Mouse (Mus musculus) liver, postnatal 0 days (tissue): ENCODE measurements at regions not wholly inside any gene's neighbourhood (a gene's known extent, or its start where the extent isn't known, plus 50 kb on each side); places are given as distances from the start of the nearest gene placed in this dataset.

Experiments used
- CTCF ChIP-seq: sonication (generic); IDR thresholded peaks from 2 replicates; pipeline ENCODE4 v1.5.1; 2016; ENCODE audit warnings: antibody characterized with exemption, low read depth
- EP300 ChIP-seq: IDR thresholded peaks from 2 replicates; pipeline ENCODE4 v1.6.1; 2016; ENCODE audit warnings: antibody characterized with exemption, low read depth, mild to moderate bottlenecking

DNA sequence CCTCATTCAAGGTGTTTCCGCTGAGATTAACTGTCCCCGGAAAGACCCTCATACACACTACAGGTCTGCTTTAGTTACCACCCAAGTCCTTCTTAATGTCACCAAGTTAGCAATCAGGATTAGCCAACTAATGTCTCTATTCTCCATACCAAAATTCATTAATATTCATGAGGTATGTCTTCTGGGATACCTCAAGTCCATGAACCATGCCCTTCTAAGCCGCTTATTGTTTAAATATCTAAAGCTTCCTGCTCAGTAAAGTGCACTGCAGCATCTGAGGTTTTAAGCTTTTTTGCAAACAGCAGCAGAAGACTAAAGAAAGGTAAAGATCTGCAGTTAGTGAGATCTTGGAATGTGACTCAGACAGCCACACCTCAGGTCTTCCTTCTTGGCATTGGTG is 440.2 kb downstream of the 1810013L24Rik start:
- TF ChIP-seq CTCF (no peak), EP300 (no peak)
